Mouse (Mus musculus) megakaryocyte, embryonic 14.5 days (primary cell): Measurements from ENCODE around the gene Slc16a11.

Experiments used
- FLI1 ChIP-seq: IDR thresholded peaks from 2 replicates; pipeline ENCODE4 v1.6.1; 2012; ENCODE audit warnings: low read length, inconsistent platforms, mixed read lengths
- GATA1 ChIP-seq: IDR thresholded peaks from 3 replicates; pipeline ENCODE4 v1.6.1; 2012; ENCODE audit warnings: mixed read lengths, low read length, inconsistent platforms, borderline replicate concordance

DNA sequence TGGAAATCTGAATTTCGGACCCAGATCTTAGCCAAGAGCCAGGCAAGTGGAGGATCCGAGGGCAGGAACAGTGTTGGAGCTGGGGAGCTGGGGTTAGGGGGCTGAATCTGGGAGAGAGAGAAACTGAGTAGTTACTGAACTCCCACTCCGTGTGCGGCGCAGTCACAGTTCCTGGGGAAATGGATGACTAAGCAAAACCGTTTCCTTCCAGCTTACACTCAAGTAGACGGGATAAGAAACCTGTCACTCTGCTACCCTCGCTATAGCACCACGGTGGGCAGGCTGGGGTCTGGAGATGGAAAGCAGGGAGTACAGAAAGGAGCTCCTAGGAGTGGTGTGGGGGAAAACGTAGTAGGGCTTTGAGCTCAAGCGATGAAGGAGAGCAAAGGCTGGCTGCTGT lies 37.6 kb downstream of the Slc16a11 start:
- no peak for TF ChIP-seq FLI1
- TF ChIP-seq GATA1: no peak
